Mouse (Mus musculus) heart, postnatal 4 days (tissue): ENCODE data around the gene Astn2. TPM values are rescaled to one million over a fixed set of nuclear protein-coding genes. Genes with fewer than 3 reads are reported as not detected.
A peak's percentile ranks its signal among the peaks of the same experiment; 100 is the strongest.

Source experiments
- DNase-seq: peaks from one replicate; pipeline ENCODE4 v3.0.0; 2021
- total RNA-seq, 2 experiments: library from RNA; stranded (reverse); gene quantifications; 2 replicates each; pipeline ENCODE4 v1.2.3; 2021

Astn2 gene
- total RNA-seq, 2 experiments from 2014 or later = 2.7 to 3.5 TPM

DNA sequence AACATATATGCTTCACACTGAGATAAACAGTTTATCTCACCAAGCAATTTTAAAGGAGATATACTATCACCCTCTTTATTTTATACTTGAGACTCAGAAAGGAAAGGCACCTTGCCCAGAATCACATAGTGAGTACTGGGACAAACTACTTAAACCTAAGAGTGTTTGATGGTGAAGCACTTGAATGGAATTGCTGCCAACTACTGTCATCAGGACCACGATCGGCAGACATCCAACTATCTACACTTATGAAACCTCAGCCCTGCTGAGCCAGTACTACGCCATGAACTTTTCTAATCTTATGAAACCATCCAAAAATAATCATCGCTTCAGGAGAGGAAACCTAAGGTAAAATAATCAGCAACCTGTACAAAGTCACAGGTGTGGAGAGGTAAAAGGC lies 1005.0 kb downstream of the Astn2 start:
- DNase-seq = no peak

DNA sequence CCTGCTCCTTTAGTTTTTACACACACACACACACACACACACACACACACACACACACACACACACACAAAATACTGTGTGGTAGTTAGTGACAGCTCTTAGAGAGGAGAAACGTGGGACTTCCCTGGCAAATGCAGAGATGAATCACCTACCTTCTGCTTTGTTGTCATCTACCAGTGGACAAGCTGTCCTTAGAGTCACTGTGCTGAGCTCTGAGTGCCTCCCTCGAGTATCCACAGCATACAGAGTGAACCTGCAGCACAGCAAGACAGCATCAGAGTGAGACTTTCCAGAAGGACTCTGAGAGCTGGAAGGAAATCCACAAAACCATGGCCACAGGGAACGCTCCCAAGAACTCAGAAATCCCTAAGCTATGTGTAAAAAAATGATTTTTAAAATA lies 1007.6 kb downstream of the Astn2 start:
- no peak for DNase-seq

GRCm38 (mm10) chr4:65391001-65391400 lies 1013.4 kb downstream of the Astn2 start:
- peak; percentile 19 for DNase-seq

DNA sequence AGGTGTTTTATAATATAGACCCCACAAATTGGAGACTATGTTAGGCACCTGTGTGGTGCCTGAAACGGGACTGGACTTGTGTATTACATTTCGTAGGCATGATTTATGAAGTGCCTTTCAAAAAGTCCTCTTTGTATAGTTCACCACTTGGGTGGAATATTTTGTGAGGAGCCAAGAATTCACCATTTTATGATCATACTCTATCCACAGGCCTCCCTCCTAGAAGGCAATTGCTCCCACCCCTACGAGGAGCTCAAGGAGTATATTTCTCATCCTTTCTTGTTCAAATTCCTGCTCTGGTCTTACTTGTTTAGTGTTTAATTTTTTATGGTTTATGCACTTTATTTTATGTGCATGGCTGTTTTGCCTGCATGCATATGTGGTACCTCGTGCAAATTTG lies 1021.3 kb downstream of the Astn2 start:
- no peak for DNase-seq

- no peak for DNase-seq
Measured at GRCm38 (mm10) chr4:65379461-65379860, 1025.0 kb downstream of the Astn2 start.

DNA sequence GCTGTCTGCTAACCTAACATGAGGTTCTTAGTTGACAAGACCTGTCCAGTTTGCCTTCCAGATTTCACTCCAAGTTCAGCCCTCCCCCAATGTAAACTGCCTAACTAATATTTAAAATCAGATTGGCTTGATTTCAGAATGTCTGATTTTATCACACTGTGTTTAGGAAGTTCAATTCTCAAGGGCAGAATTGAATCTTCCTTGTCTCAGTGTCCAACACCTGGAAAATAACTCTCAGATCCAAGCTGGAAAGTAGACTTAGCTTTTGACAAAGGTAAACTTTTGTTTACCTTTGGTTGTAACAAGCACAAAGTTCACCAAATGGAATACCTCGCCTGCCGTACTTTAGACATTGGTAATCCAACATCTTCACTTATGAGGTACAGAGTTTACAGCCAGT lies 1027.8 kb downstream of the Astn2 start:
- DNase-seq = no peak

GRCm38 (mm10) chr4:65373841-65374240 lies 1030.6 kb downstream of the Astn2 start:
- no peak for DNase-seq

- peak; percentile 10 for DNase-seq
Measured at GRCm38 (mm10) chr4:65372731-65373130, 1031.7 kb downstream of the Astn2 start.

DNA sequence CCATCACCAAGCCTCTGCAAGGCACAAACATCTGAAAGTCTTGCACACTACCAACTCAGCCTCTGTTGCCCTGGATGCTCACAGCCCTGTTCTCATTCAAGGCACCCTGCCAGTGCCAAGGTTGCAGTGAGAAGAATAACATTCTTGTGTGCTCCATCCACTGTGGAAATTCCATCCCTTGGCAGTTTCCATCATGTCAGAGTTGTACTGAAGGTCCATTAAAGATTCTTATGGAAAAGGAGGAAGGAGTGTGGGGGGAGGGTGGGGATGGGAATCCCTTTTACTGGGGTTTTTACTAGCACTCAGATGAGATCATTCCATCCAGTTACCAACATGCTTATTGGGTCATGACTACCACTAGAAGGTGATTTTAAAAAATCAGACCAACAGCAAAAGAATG lies 1037.3 kb downstream of the Astn2 start:
- DNase-seq = no peak

GRCm38 (mm10) chr4:65354580-65354979 lies 1049.8 kb downstream of the Astn2 start:
- peak; percentile 7 for DNase-seq

DNA sequence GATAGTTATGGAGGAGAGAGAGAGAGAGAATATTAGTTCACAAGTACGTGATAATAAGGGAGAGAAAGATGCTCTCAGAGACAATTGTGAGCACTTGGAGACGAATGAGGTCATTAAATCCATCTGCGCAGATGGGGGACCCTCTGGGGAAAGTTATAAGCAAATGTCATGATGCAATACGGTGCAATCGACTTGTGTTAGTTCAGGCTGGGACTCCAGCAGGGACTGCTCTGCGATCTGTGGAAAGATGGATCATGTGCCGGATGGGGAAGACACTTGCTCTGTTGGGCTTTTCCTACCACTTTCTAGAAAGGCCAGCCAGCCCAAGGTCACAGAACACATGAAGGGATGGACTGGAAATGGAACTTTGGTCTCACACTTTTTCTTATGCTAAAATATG lies 1053.9 kb downstream of the Astn2 start:
- DNase-seq = no peak

DNA sequence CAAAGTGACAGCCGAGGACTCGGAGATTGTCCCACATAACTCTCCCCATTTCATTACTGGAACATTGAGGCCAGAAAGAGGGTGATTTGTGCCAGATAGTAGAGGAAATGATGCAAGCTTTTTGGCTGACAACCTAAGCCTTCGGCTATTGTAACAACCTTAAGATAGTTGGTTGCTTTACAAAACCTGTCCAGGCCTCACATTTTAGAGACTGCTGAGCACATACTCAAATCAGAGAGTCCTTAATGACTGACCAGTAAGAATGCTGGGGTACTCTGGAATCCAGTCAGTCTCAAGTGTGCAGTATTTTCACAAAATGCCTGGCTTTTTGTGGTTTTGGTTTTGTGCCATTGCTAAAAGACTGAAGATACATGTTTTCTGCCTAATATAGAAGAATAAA lies 1062.6 kb downstream of the Astn2 start:
- DNase-seq = no peak

GRCm38 (mm10) chr4:65333718-65334117 lies 1070.7 kb downstream of the Astn2 start:
- DNase-seq = no peak
